In genomic region chr3:141466727-141467335, GRCm38 (mm10) we compare ENCODE assay signal across 9 mouse cellular contexts. TPM values are rescaled to one million over a fixed set of nuclear protein-coding genes. Genes with fewer than 3 reads are reported as not detected.
DNase-seq lines count a peak whose midpoint lies in the region; ATAC-seq and TF ChIP-seq lines count a peak whose summit lies in the region.
"Had no signal": no experiment of that assay in that cellular context is flagged by ENCODE, and none has a peak within 500 bp of the region (broad histone marks: within the 10 kb centered on the region; RNA-seq: fewer than 3 reads in every experiment).

No protein-coding gene starts in this region.

- ATAC-seq in heart, embryonic 12.5 days (ENCODE audit: insufficient number of reproducible peaks, low FRiP score) = no peak

- no peak for TF ChIP-seq EP300 in heart, adult 2 months (IDR thresholded peaks at IDR 0.05; ENCODE audit: insufficient read depth, low read depth, low read length)

- H3K27ac ChIP-seq in heart, embryonic 12.5 days (ENCODE audit: poor library complexity, severe bottlenecking) = no peak overlapping the region; the same call in 1 of the 2 replicates
- H3K27ac ChIP-seq in heart, adult 2 months = no peak overlapping the region
- H3K27ac ChIP-seq in forebrain, embryonic 10.5 days = peak overlapping the region; percentile 6; the same call in 1 of the 2 replicates
- peak overlapping the region; percentile 72 for H3K27ac ChIP-seq in midbrain, embryonic 10.5 days (replicated peaks)
- H3K27ac ChIP-seq: liver, embryonic 15.5 days had no signal

- peaks cover 12% of the 10 kb centered on the region for H3K4me1 ChIP-seq in heart, embryonic 12.5 days (replicated peaks)
- H3K4me1 ChIP-seq in heart, adult 2 months (ENCODE audit: control insufficient read depth, insufficient read depth, low read length) = no peaks in the 10 kb centered on the region
- H3K4me1 ChIP-seq in forebrain, embryonic 10.5 days = peaks cover 42% of the 10 kb centered on the region
- H3K4me1 ChIP-seq in midbrain, embryonic 10.5 days = peaks cover 41% of the 10 kb centered on the region
- H3K4me1 ChIP-seq: liver, embryonic 15.5 days had no signal

- DNase-seq in heart, adult 2 months = no peak
- DNase-seq in Muller cell, postnatal 12 days (ENCODE audit: inconsistent ontology term) = peak; percentile 66
- DNase-seq in forebrain, embryonic 10.5 days (ENCODE audit: extremely low spot score, low spot score) = peak; percentile 31
- peak; percentile 43 for DNase-seq in midbrain, embryonic 10.5 days (ENCODE audit: low spot score)
- no peak for DNase-seq in testis, postnatal 10 days (ENCODE audit: low spot score)
- no peak for DNase-seq in ovary, postnatal 14 days (ENCODE audit: low spot score)
- no peak for DNase-seq in gastrocnemius, postnatal 25 days

- peak overlapping the region; percentile 88 for H3K4me2 ChIP-seq in heart, embryonic 12.5 days

- WGBS in heart, embryonic 12.5 days = 12% methylated on average over 3 of the region's 3 CpGs
- WGBS in heart, adult 2 months = 40% methylated on average over 3 of the region's 3 CpGs
- WGBS in forebrain, embryonic 10.5 days = 13% methylated on average over 3 of the region's 3 CpGs
- 13% methylated on average over 3 of the region's 3 CpGs for WGBS in midbrain, embryonic 10.5 days

- no peak for TF ChIP-seq POLR2A in heart, adult 2 months (IDR thresholded peaks at IDR 0.05; ENCODE audit: insufficient read depth, low read depth, low read length)

- H3K36me3 ChIP-seq in heart, embryonic 12.5 days = no peaks in the 10 kb centered on the region
- H3K36me3 ChIP-seq in heart, adult 2 months (ENCODE audit: control insufficient read depth, insufficient read depth, low read length) = no peaks in the 10 kb centered on the region
- H3K36me3 ChIP-seq in forebrain, embryonic 10.5 days (replicated peaks) = no peaks in the 10 kb centered on the region
- H3K36me3 ChIP-seq in midbrain, embryonic 10.5 days = no peaks in the 10 kb centered on the region
- H3K36me3 ChIP-seq: liver, embryonic 15.5 days had no signal

- H3K9ac ChIP-seq in heart, embryonic 12.5 days = peak overlapping the region; percentile 56
- H3K9ac ChIP-seq in heart, adult 2 months (ENCODE audit: low read depth, low read length) = no peak overlapping the region
- H3K9ac ChIP-seq: liver, embryonic 15.5 days had no signal

- H3K79me2 ChIP-seq in heart, adult 2 months (replicated peaks; ENCODE audit: control insufficient read depth, insufficient read depth, low read length) = no peaks in the 10 kb centered on the region

- H3K27me3 ChIP-seq in heart, embryonic 12.5 days (replicated peaks) = peaks cover 15% of the 10 kb centered on the region; the same call in 1 of the 2 replicates
- H3K27me3 ChIP-seq in heart, adult 2 months (ENCODE audit: control insufficient read depth, insufficient read depth, low read length) = peaks cover 10% of the 10 kb centered on the region; the same call in 1 of the 2 replicates
- peaks cover 82% of the 10 kb centered on the region for H3K27me3 ChIP-seq in forebrain, embryonic 10.5 days (ENCODE audit: poor library complexity, severe bottlenecking)
- H3K27me3 ChIP-seq in midbrain, embryonic 10.5 days (ENCODE audit: low read depth, poor library complexity, severe bottlenecking) = peaks cover 73% of the 10 kb centered on the region

- no peaks in the 10 kb centered on the region for H3K9me3 ChIP-seq in heart, embryonic 12.5 days (replicated peaks)
- H3K9me3 ChIP-seq in forebrain, embryonic 10.5 days = no peaks in the 10 kb centered on the region
- H3K9me3 ChIP-seq in midbrain, embryonic 10.5 days (replicated peaks) = no peaks in the 10 kb centered on the region
- H3K9me3 ChIP-seq: liver, embryonic 15.5 days had no signal

- TF ChIP-seq CTCF in heart, adult 2 months (IDR thresholded peaks at IDR 0.05) = no peak

- intact Hi-C loops in heart, adult 2 months (cut with DNase I) = no loop called here

- peak overlapping the region; percentile 72 for H3K4me3 ChIP-seq in heart, embryonic 12.5 days
- H3K4me3 ChIP-seq in heart, adult 2 months = no peak overlapping the region
- H3K4me3 ChIP-seq in forebrain, embryonic 10.5 days = peak overlapping the region; percentile 81
- H3K4me3 ChIP-seq in midbrain, embryonic 10.5 days = peak overlapping the region; percentile 64
- H3K4me3 ChIP-seq: liver, embryonic 15.5 days had no signal

RNA-seq across cellular contexts. Expression of gene Unc5c, which starts 1.8 kb away (rescaled TPM):
- polyA plus RNA-seq in heart, embryonic 12.5 days (2016; fragmentation: Nextera tagmentation; extraction: Ambion mirVana) = 5.6 and 7.4 TPM in 2 replicates
- under 1 TPM; 0.26 to 0.32 TPM for total RNA-seq in heart, adult 2 months (2021)
- polyA plus RNA-seq in heart, adult 2 months (2012; rRNA removed) = 0.25 and 0.26 TPM in 2 replicates
- polyA plus RNA-seq in forebrain, embryonic 10.5 days (2016; fragmentation: Nextera tagmentation; extraction: Ambion mirVana) = 2.9 and 3.3 TPM in 2 replicates
- 5.8 and 6.8 TPM in 2 replicates for polyA plus RNA-seq in midbrain, embryonic 10.5 days (2016; fragmentation: Nextera tagmentation; extraction: Ambion mirVana)
- not detected for total RNA-seq in gastrocnemius, postnatal 25 days (2021)

Comparison
In these comparisons a context has a peak if more than half of its experiments do, and no peak if none do; other contexts are left out.
1. H3K27ac ChIP-seq: peak in forebrain, embryonic 10.5 days (single experiment) and midbrain, embryonic 10.5 days (single experiment); none in heart, embryonic 12.5 days (single experiment) and heart, adult 2 months (single experiment).
2. DNase-seq: peak in Muller cell, postnatal 12 days (single experiment), forebrain, embryonic 10.5 days (single experiment) and midbrain, embryonic 10.5 days (single experiment); none in heart, adult 2 months (0 of 2), testis, postnatal 10 days (single experiment), ovary, postnatal 14 days (single experiment) and gastrocnemius, postnatal 25 days (single experiment).